Comparison of ENCODE assay signal across 17 mouse cellular contexts in genomic region chr17:10325921-10326320, GRCm38 (mm10). TPM values are rescaled to one million over a fixed set of nuclear protein-coding genes. Genes with fewer than 3 reads are reported as not detected.
DNase-seq lines count a peak whose midpoint lies in the region; ATAC-seq and TF ChIP-seq lines count a peak whose summit lies in the region.
"Had no signal": no experiment of that assay in that cellular context is flagged by ENCODE, and none has a peak within 500 bp of the region (broad histone marks: within the 10 kb centered on the region; RNA-seq: fewer than 3 reads in every experiment).

No protein-coding gene starts in this region.

- H3K79me2 ChIP-seq in macrophage (ENCODE audit: inconsistent target), result peaks cover 49% of the 10 kb centered on the region

- ATAC-seq in heart, embryonic 12.5 days (ENCODE audit: insufficient number of reproducible peaks, low FRiP score), result no peak
- no peak for ATAC-seq in liver, postnatal 0 days
- no peak for ATAC-seq in liver, embryonic 12.5 days
- ATAC-seq: forebrain, embryonic 15.5 days; intestine, embryonic 15.5 days had no signal

- peaks cover 3% of the 10 kb centered on the region; the same call in 1 of the 2 replicates for H3K9me3 ChIP-seq in heart, embryonic 12.5 days (replicated peaks)
- H3K9me3 ChIP-seq in liver, postnatal 0 days (ENCODE audit: low read length), result no peaks in the 10 kb centered on the region
- H3K9me3 ChIP-seq in liver, embryonic 12.5 days (replicated peaks), result no peaks in the 10 kb centered on the region
- H3K9me3 ChIP-seq: embryonic facial prominence, embryonic 13.5 days; forebrain, embryonic 15.5 days; intestine, embryonic 15.5 days; liver, embryonic 13.5 days had no signal

- peaks cover 48% of the 10 kb centered on the region for H3K4me1 ChIP-seq in heart, embryonic 12.5 days (replicated peaks)
- H3K4me1 ChIP-seq in liver, postnatal 0 days (ENCODE audit: insufficient read depth), result peaks cover 15% of the 10 kb centered on the region
- peaks cover 16% of the 10 kb centered on the region for H3K4me1 ChIP-seq in liver, embryonic 12.5 days
- H3K4me1 ChIP-seq in cortical plate, adult 2 months (ENCODE audit: control insufficient read depth, insufficient read depth, low read length), result peaks cover 3% of the 10 kb centered on the region; the same call in 1 of the 2 replicates
- H3K4me1 ChIP-seq: intestine, embryonic 15.5 days had no signal

- H3K4me2 ChIP-seq in heart, embryonic 12.5 days, result no peak overlapping the region
- H3K4me2 ChIP-seq in liver, postnatal 0 days (ENCODE audit: low read depth, low read length), result no peak overlapping the region
- no peak overlapping the region for H3K4me2 ChIP-seq in liver, embryonic 12.5 days
- H3K4me2 ChIP-seq: embryonic facial prominence, embryonic 13.5 days; forebrain, embryonic 15.5 days; hindbrain, embryonic 14.5 days; intestine, embryonic 15.5 days; limb, embryonic 12.5 days; liver, embryonic 13.5 days had no signal

- no peaks in the 10 kb centered on the region for H3K27me3 ChIP-seq in heart, embryonic 12.5 days (replicated peaks)
- no peaks in the 10 kb centered on the region for H3K27me3 ChIP-seq in liver, postnatal 0 days (ENCODE audit: insufficient read depth, low read length)
- no peaks in the 10 kb centered on the region for H3K27me3 ChIP-seq in liver, embryonic 12.5 days (replicated peaks)
- H3K27me3 ChIP-seq: embryonic facial prominence, embryonic 13.5 days; forebrain, embryonic 15.5 days; intestine, embryonic 15.5 days; limb, embryonic 12.5 days; liver, embryonic 13.5 days had no signal

- no peak for TF ChIP-seq CTCF in liver, postnatal 0 days (IDR thresholded peaks at IDR 0.05; ENCODE audit: low read depth)
- TF ChIP-seq CTCF in cortical plate, adult 2 months (IDR thresholded peaks at IDR 0.05; ENCODE audit: extremely low read depth, insufficient read depth, low read length), result no peak

- no peak overlapping the region for H3K4me3 ChIP-seq in heart, embryonic 12.5 days
- no peak overlapping the region for H3K4me3 ChIP-seq in liver, postnatal 0 days (ENCODE audit: low read depth, low read length)
- H3K4me3 ChIP-seq in liver, embryonic 12.5 days, result no peak overlapping the region
- H3K4me3 ChIP-seq in cortical plate, adult 2 months (ENCODE audit: insufficient read depth, low read length), result no peak overlapping the region
- H3K4me3 ChIP-seq in macrophage (ENCODE audit: inconsistent target), result no peak overlapping the region
- H3K4me3 ChIP-seq: embryonic facial prominence, embryonic 13.5 days; forebrain, embryonic 15.5 days; intestine, embryonic 15.5 days; limb, embryonic 12.5 days; liver, embryonic 13.5 days had no signal

- no peak for DNase-seq in heart, adult 8-10 months (ENCODE audit: low spot score)
- peak; percentile 4 for DNase-seq in liver, postnatal 0 days
- DNase-seq in retina, embryonic 14.5 days (ENCODE audit: low spot score), result no peak
- DNase-seq: cerebellum, adult 9-10 months; liver, embryonic 13.5 days; midbrain, embryonic 14.5 days; retina, postnatal 1 day; right cerebral cortex, postnatal 4 days had no signal

- peak overlapping the region; percentile 79 for H3K27ac ChIP-seq in heart, embryonic 12.5 days (ENCODE audit: poor library complexity, severe bottlenecking)
- no peak overlapping the region; the same call in 1 of the 2 replicates for H3K27ac ChIP-seq in liver, postnatal 0 days (ENCODE audit: low read depth)
- no peak overlapping the region for H3K27ac ChIP-seq in liver, embryonic 12.5 days
- H3K27ac ChIP-seq in cortical plate, adult 2 months (ENCODE audit: insufficient read depth, low read length), result 0 out of 2 replicates have a peak overlapping the region, but pooled peaks have one; percentile 17
- peak overlapping the region; percentile 66 for H3K27ac ChIP-seq in macrophage
- H3K27ac ChIP-seq: embryonic facial prominence, embryonic 13.5 days; forebrain, embryonic 15.5 days; hindbrain, embryonic 14.5 days; intestine, embryonic 15.5 days; limb, embryonic 12.5 days; liver, embryonic 13.5 days had no signal

- H3K9ac ChIP-seq in heart, embryonic 12.5 days, result no peak overlapping the region
- no peak overlapping the region for H3K9ac ChIP-seq in liver, postnatal 0 days (replicated peaks)
- H3K9ac ChIP-seq in liver, embryonic 12.5 days, result no peak overlapping the region
- H3K9ac ChIP-seq: embryonic facial prominence, embryonic 13.5 days; forebrain, embryonic 15.5 days; hindbrain, embryonic 14.5 days; intestine, embryonic 15.5 days; limb, embryonic 12.5 days; liver, embryonic 13.5 days had no signal

- TF ChIP-seq POLR2A in cortical plate, adult 2 months (IDR thresholded peaks at IDR 0.05; ENCODE audit: extremely low read depth, insufficient read depth, low read length), result no peak

- TF ChIP-seq EP300 in liver, postnatal 0 days (IDR thresholded peaks at IDR 0.05; ENCODE audit: low read depth), result no peak

- peaks cover 10% of the 10 kb centered on the region for H3K36me3 ChIP-seq in heart, embryonic 12.5 days
- no peaks in the 10 kb centered on the region for H3K36me3 ChIP-seq in liver, postnatal 0 days (replicated peaks; ENCODE audit: insufficient read depth, low read length)
- no peaks in the 10 kb centered on the region for H3K36me3 ChIP-seq in liver, embryonic 12.5 days
- H3K36me3 ChIP-seq in macrophage (ENCODE audit: inconsistent target), result no peaks in the 10 kb centered on the region
- H3K36me3 ChIP-seq: embryonic facial prominence, embryonic 13.5 days; intestine, embryonic 15.5 days; limb, embryonic 12.5 days; liver, embryonic 13.5 days had no signal

- 76% methylated on average over 4 of the region's 4 CpGs for WGBS in heart, embryonic 12.5 days
- WGBS in liver, postnatal 0 days (ENCODE audit: insufficient replicate concordance), result 92% methylated on average over 4 of the region's 4 CpGs
- WGBS in liver, embryonic 12.5 days (ENCODE audit: insufficient replicate concordance), result 86% methylated on average over 4 of the region's 4 CpGs
- 92% methylated on average over 4 of the region's 4 CpGs for WGBS in macrophage (ENCODE audit: missing documents)

RNA-seq across cellular contexts. Expression of gene Qk, which starts 6.3 kb away (rescaled TPM):
- 41.5 and 44.9 TPM in 2 replicates for polyA plus RNA-seq in heart, embryonic 12.5 days (2016; fragmentation: Nextera tagmentation; extraction: Ambion mirVana)
- total RNA-seq in heart, adult 8-10 months (2022), result 100 to 1,000 TPM; 453 to 510 (median 503) TPM
- 9.1 and 9.9 TPM in 2 replicates for polyA plus RNA-seq in liver, postnatal 0 days (2015; fragmentation: Nextera tagmentation; extraction: Ambion mirVana)
- 8.2 and 8.5 TPM in 2 replicates for polyA plus RNA-seq in liver, embryonic 12.5 days (2016; fragmentation: Nextera tagmentation; extraction: Ambion mirVana)
- 263 and 285 TPM in 2 replicates for polyA plus RNA-seq in cortical plate, adult 2 months (2012; rRNA removed)
- 100 to 1,000 TPM in 24 of 26 experiments, 10 to 100 TPM in 2; 75.0 to 266 (median 162) TPM for total RNA-seq in macrophage (2018; cell fraction: chromatin; rRNA removed)
- 100 to 1,000 TPM; 125 to 281 (median 187) TPM for total RNA-seq in macrophage (2018; cell fraction: cytosol; rRNA removed)
- total RNA-seq in macrophage (2018; cell fraction: nucleus; rRNA removed), result 100 to 1,000 TPM; 133 to 383 (median 214) TPM
- 115 to 166 TPM (median 122 TPM) in 3 replicates for polyA plus RNA-seq in macrophage (2018)

Comparison
In these comparisons a context has a peak if more than half of its experiments do, and no peak if none do; other contexts are left out.
1. H3K27ac ChIP-seq: peak in heart, embryonic 12.5 days (single experiment), cortical plate, adult 2 months (single experiment) and macrophage (single experiment); none in liver, postnatal 0 days (single experiment) and liver, embryonic 12.5 days (single experiment).